Mouse (Mus musculus) retina, postnatal 1 day (tissue): ENCODE results near the gene Crtc2.

Experiments used
- DNase-seq: peaks from one replicate; pipeline ENCODE4 v3.0.0-alpha.2; 2012

Crtc2 gene

GRCm38 (mm10) chr3:90313367-90313766 lies 59.4 kb downstream of the Crtc2 start:
- no peak for DNase-seq
